Mouse (Mus musculus) cerebellum, adult 2 months (tissue): ENCODE results near the gene Gm43720.

ENCODE experiments used
- CTCF ChIP-seq: fragments of 200-500 bp; IDR thresholded peaks from 2 replicates; pipeline ENCODE4 v1.5.1; 2011; ENCODE audit warnings: low read depth, mild to moderate bottlenecking, control low read depth, low read length, moderate library complexity, borderline replicate concordance; ENCODE audit not compliant: insufficient read depth
- POLR2A ChIP-seq: fragments of 200-500 bp; IDR thresholded peaks from 2 replicates; pipeline ENCODE4 v1.6.1; 2011; ENCODE audit warnings: low read length, control low read depth, borderline replicate concordance; ENCODE audit not compliant: insufficient read depth

DNA sequence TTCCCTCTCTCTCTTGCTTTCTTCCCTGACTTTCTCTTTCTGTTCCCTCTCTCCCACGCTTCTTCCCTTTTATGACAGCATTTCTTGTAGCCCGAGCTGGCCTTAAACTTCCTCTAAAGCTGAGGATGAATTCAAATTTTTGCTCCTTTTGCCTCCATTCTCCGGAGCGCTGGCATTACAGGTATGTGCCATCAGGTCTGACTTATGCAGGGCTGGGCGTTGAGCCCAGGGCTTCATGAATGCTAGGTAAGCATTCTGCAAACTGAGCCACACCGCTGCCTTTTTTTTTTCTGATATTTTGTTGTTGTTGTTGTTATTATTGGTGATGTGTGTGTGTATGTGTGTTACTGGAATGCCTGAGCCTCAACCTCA is 15.6 kb downstream of the Gm43720 start:
- TF ChIP-seq CTCF (no peak), POLR2A (no peak)
